Mouse (Mus musculus) CD4-positive, CD25-positive, alpha-beta regulatory T cell, adult 9 weeks (primary cell): ENCODE measurements around the gene Olfr960. TPM values are rescaled to one million over a fixed set of nuclear protein-coding genes. Genes with fewer than 3 reads are reported as not detected.

Experiments
- polyA plus RNA-seq: library from polyadenylated mRNA; unstranded; fragments of 100-300 nt; shearing (Covaris generic); gene quantifications from one replicate; pipeline ENCODE4 v1.2.1, GENCODE M21; 2017

Olfr960 gene
- polyA plus RNA-seq: not detected

GRCm38 (mm10) chr9:39621073-39621472, at the start of gene Olfr960:
Gene Olfr960 (plus strand): TSS chr9:39621373.

DNA sequence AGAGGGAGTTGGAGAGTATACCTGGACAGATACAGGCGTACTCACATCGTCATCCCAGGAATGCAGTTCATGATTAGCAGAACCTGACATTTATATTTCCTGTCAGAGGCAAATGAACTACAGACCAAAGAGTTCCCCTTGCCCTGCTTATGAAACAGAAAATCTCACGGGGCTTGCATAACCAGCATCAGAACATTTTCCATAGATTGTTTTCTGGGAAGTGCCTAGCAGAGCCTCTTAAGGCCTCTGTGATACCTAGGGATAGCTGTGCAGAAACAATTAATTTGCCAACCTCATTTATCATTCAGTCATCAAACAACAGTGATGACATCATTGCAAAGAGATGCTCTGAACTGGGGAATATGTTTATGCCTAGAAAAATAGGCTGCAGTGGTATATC, 45.7 kb upstream of the Olfr960 start, which contains the start of gene Olfr959:
TSS of gene Olfr959 (minus strand) at position 101 of the 400 bp plus-strand sequence.

DNA sequence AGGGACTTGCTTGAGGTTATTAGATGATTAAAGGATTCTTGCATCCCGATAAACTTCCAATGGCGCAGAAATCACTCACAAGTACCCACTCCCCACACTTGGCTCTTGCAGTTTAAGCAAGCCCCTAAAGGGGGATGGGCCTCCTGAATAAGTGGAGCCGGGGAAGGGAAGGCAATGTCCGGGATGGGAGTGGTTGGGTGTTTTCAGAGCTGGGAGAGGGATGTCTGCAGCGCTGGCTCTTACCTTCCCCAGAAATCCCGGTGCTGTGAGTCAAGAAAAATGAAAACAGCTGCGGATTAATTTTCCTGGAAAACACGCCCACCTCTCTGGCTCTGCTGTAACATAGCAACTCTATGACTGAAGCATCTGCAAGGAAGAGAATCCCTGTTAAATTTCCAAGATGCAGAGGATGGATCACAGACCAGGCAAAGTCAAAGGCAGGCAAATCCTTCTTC, 17.1 kb upstream of the Olfr960 start, which contains the start of gene AW551984:
TSS of gene AW551984 (minus strand) at position 405 of the 455 bp plus-strand sequence.

GRCm38 (mm10) chr9:39610355-39610754, 10.8 kb upstream of the Olfr960 start, which contains the start of gene Olfr148:
Gene Olfr148 (plus strand): TSS chr9:39610655.

DNA sequence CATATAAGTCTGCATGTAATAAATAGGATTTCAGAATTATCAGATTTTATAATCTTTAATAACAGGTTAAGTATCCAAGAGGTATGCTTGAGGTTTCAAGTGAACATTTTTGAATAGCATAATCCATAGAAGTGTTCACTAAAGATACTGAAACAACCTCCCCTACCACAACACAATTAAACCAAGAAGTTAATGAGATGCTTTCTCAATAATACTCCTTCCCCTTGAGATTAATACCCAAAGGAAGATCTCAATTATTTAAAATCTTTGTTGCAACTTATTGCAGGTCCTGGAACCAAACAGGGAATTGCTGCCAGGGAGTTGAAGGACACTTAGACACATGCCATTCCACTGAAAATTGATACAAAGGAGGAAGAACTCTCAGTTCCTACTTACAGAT, 23.6 kb downstream of the Olfr960 start, which contains the start of gene Olfr961:
TSS of gene Olfr961 (plus strand) at position 301 of the 400 bp plus-strand sequence.

GRCm38 (mm10) chr9:39666905-39667304, 45.7 kb downstream of the Olfr960 start, which contains the start of gene Olfr963:
Gene Olfr963 (plus strand): TSS chr9:39667205.

Other genes with a start within 250 kb of the Olfr960 start
- gene Olfr951, start 234.0 kb upstream of the Olfr960 start, polyA plus RNA-seq: not detected
- not detected for gene Olfr952, start 194.2 kb upstream of the Olfr960 start, polyA plus RNA-seq
- not detected for gene Olfr954, start 164.7 kb upstream of the Olfr960 start, polyA plus RNA-seq
- gene Olfr955, start 149.4 kb upstream of the Olfr960 start, polyA plus RNA-seq: not detected
- gene Olfr44, start 127.4 kb upstream of the Olfr960 start, polyA plus RNA-seq: not detected
- gene Olfr957, start 105.6 kb upstream of the Olfr960 start, polyA plus RNA-seq: not detected
- not detected for gene Olfr958, start 67.3 kb upstream of the Olfr960 start, polyA plus RNA-seq
- gene Olfr959, start 45.8 kb upstream of the Olfr960 start, polyA plus RNA-seq: not detected
- gene AW551984, start 17.0 kb upstream of the Olfr960 start, polyA plus RNA-seq: not detected
- not detected for gene Olfr148, start 10.7 kb upstream of the Olfr960 start, polyA plus RNA-seq
- 0.30 TPM for gene Olfr961, start 23.7 kb downstream of the Olfr960 start, polyA plus RNA-seq
- gene Olfr963, start 45.8 kb downstream of the Olfr960 start, polyA plus RNA-seq: not detected
- not detected for gene Olfr149, start 85.7 kb downstream of the Olfr960 start, polyA plus RNA-seq
- gene Olfr965, start 90.0 kb downstream of the Olfr960 start, polyA plus RNA-seq: not detected
- gene Olfr150, start 109.6 kb downstream of the Olfr960 start, polyA plus RNA-seq: not detected
- not detected for gene Olfr967, start 124.9 kb downstream of the Olfr960 start, polyA plus RNA-seq
- gene Olfr968, start 161.9 kb downstream of the Olfr960 start, polyA plus RNA-seq: not detected
- gene Olfr969, start 169.6 kb downstream of the Olfr960 start, polyA plus RNA-seq: not detected
- not detected for gene Olfr970, start 187.5 kb downstream of the Olfr960 start, polyA plus RNA-seq
- gene Olfr971, start 215.5 kb downstream of the Olfr960 start, polyA plus RNA-seq: not detected
- gene Olfr972, start 245.0 kb downstream of the Olfr960 start, polyA plus RNA-seq: not detected